Mouse (Mus musculus): Measurements from ENCODE around the gene Gm44965.

Gm44965 gene

GRCm38 (mm10) chr6:48579215-48579648, 14.5 kb upstream of the Gm44965 start:
- WGBS = 28% methylated on average over 5 of the region's 5 CpGs

- WGBS = 58% methylated on average over 3 of the region's 3 CpGs
Observed at GRCm38 (mm10) chr6:48581257-48581656, 12.5 kb upstream of the Gm44965 start.

- WGBS = 68% methylated on average over 3 of the region's 3 CpGs
Observed at GRCm38 (mm10) chr6:48582037-48582436, 11.7 kb upstream of the Gm44965 start.

- 38% methylated on average over 6 of the region's 6 CpGs for WGBS
Observed at GRCm38 (mm10) chr6:48589194-48589750, 4.5 kb upstream of the Gm44965 start, which contains the start of gene Gm45021. Gm45021 (plus strand) TSS chr6:48589610.

GRCm38 (mm10) chr6:48591221-48591845, 2.4 kb upstream of the Gm44965 start:
- WGBS = 90% methylated on average over 3 of the region's 3 CpGs

- 89% methylated on average over 6 of the region's 6 CpGs for WGBS
Observed at GRCm38 (mm10) chr6:48591871-48592270, 1.9 kb upstream of the Gm44965 start.

- 1% methylated on average over 38 of the region's 41 CpGs for WGBS
Observed at GRCm38 (mm10) chr6:48594043-48594738, 450 bp downstream of the Gm44965 start.

- WGBS = 50% methylated on average over 1 of the region's 1 CpGs
Observed at GRCm38 (mm10) chr6:48595278-48595677, 1.5 kb downstream of the Gm44965 start.

- 96% methylated on average over 45 of the region's 45 CpGs for WGBS
Observed at GRCm38 (mm10) chr6:48596545-48597232, 2.9 kb downstream of the Gm44965 start.

GRCm38 (mm10) chr6:48597233-48597625, 3.5 kb downstream of the Gm44965 start:
- WGBS = 97% methylated on average over 27 of the region's 27 CpGs

GRCm38 (mm10) chr6:48600594-48600993, 6.9 kb downstream of the Gm44965 start:
- 95% methylated on average over 1 of the region's 1 CpGs for WGBS

GRCm38 (mm10) chr6:48601271-48602079, 7.7 kb downstream of the Gm44965 start, which contains the start of gene Zfp775:
Zfp775 (plus strand) TSS chr6:48602063.
- WGBS = 3% methylated on average over 42 of the region's 42 CpGs

- WGBS = under 1% methylated on average over 28 of the region's 28 CpGs
Observed at GRCm38 (mm10) chr6:48602080-48602741, 8.5 kb downstream of the Gm44965 start.

- 89% methylated on average over 2 of the region's 2 CpGs for WGBS
Observed at GRCm38 (mm10) chr6:48608124-48608523, 14.4 kb downstream of the Gm44965 start.

GRCm38 (mm10) chr6:48609512-48609911, 15.8 kb downstream of the Gm44965 start:
- 77% methylated on average over 7 of the region's 7 CpGs for WGBS

GRCm38 (mm10) chr6:48610657-48611056, 16.9 kb downstream of the Gm44965 start:
- 82% methylated on average over 3 of the region's 3 CpGs for WGBS

- 96% methylated on average over 4 of the region's 4 CpGs for WGBS
Observed at GRCm38 (mm10) chr6:48613464-48613863, 19.7 kb downstream of the Gm44965 start.

GRCm38 (mm10) chr6:48614756-48615155, 21.0 kb downstream of the Gm44965 start:
- WGBS = 96% methylated on average over 5 of the region's 5 CpGs

GRCm38 (mm10) chr6:48620031-48620430, 26.3 kb downstream of the Gm44965 start:
- WGBS = 96% methylated on average over 30 of the region's 30 CpGs

GRCm38 (mm10) chr6:48622186-48622843, 28.6 kb downstream of the Gm44965 start:
- 92% methylated on average over 8 of the region's 8 CpGs for WGBS

Data from cerebral cortex, adult 2 months (tissue).